Mouse (Mus musculus): Measurements from ENCODE around the gene Zfp64.

DNA sequence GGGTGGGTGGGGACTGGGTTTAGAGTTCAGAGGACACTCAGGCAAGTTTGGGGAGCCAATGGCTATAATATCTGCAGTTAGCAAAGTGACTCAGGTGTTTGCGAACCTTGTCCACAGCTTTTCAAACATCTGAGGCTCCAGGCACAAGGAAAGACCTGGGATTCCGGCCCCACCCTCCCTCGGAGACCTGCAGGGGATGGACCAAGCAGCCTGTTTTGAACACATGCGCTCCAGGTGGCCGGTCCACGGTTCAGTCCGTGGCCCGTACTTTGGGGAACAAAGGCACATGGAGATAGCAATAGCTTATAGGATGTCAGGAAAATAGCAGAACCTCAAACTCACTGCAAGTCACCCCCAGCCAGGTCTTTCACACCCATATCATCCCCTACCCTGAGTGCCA lies 1.0 kb downstream of the Zfp64 start:
- TF ChIP-seq POLR2A (IDR thresholded peaks at IDR 0.05; ENCODE audit: extremely low read depth, insufficient read depth, low read length) (no peak), CTCF (IDR thresholded peaks at IDR 0.05; ENCODE audit: extremely low read depth, insufficient read depth, low read length) (no peak)
